Mouse (Mus musculus) heart, embryonic 10.5 days (tissue): ENCODE measurements around the gene Ddx39. TPM values are rescaled to one million over a fixed set of nuclear protein-coding genes. Genes with fewer than 3 reads are reported as not detected.

Experiments used
- DNase-seq: peaks from one replicate; pipeline ENCODE4 v3.0.0-alpha.2; 2017; ENCODE audit warnings: low spot score
- H3K27ac ChIP-seq: fragments of 300-500 bp; sonication (generic); 2 replicates; pipeline ENCODE4 v1.5.1; 2016; ENCODE audit warnings: mild to moderate bottlenecking
- H3K27me3 ChIP-seq: fragments of 300-500 bp; sonication (generic); 2 replicates; pipeline ENCODE4 v1.6.1; 2016; ENCODE audit warnings: mild to moderate bottlenecking; ENCODE audit not compliant: poor library complexity, insufficient read depth, severe bottlenecking
- H3K36me3 ChIP-seq: fragments of 300-500 bp; sonication (generic); 2 replicates; pipeline ENCODE4 v1.6.1; 2016; ENCODE audit warnings: mild to moderate bottlenecking, moderate library complexity
- H3K4me1 ChIP-seq: fragments of 300-500 bp; sonication (generic); 2 replicates; pipeline ENCODE4 v1.6.1; 2016; ENCODE audit warnings: mild to moderate bottlenecking
- H3K4me3 ChIP-seq: fragments of 300-500 bp; sonication (generic); 2 replicates; pipeline ENCODE4 v1.5.1; 2016; ENCODE audit warnings: mild to moderate bottlenecking, moderate library complexity
- H3K9me3 ChIP-seq: fragments of 300-500 bp; sonication (generic); 2 replicates; pipeline ENCODE4 v1.6.1; 2016; ENCODE audit warnings: mild to moderate bottlenecking, moderate library complexity
- WGBS: fragments of 180-500 bp; shearing (Covaris S2); methylation state at CpG from one replicate; pipeline ENCODE4 v1.1.7; 2016; 5-methylcytosine and 5-hydroxymethylcytosine counted together
- microRNA-seq: library from miRNA; unstranded; fragments of <30 nt; microRNA quantifications from one replicate; pipeline ENCODE4, GENCODE M21; 2017
- polyA plus RNA-seq: library from polyadenylated mRNA; unstranded; fragments of >200 nt; fragmentation: Nextera tagmentation; extraction: Ambion mirVana; gene quantifications from 2 replicates; pipeline ENCODE4 v1.2.1, GENCODE M21; 2016

The Ddx39 gene
- polyA plus RNA-seq, 1 experiment from 2014 or later: 253 TPM

- 46% methylated on average over 5 of the region's 5 CpGs for WGBS
- Histone ChIP-seq H3K27me3 (no peaks in the 10 kb centered on the region), H3K9me3 (no peaks in the 10 kb centered on the region), H3K4me1 (peaks cover 15% of the 10 kb centered on the region), H3K27ac (no peak overlapping the region), H3K4me3 (no peak overlapping the region), H3K36me3 (no peaks in the 10 kb centered on the region)
- no peak for DNase-seq
Measured at GRCm38 (mm10) chr8:83768526-83768925, 53.5 kb downstream of the Ddx39 start.

DNA sequence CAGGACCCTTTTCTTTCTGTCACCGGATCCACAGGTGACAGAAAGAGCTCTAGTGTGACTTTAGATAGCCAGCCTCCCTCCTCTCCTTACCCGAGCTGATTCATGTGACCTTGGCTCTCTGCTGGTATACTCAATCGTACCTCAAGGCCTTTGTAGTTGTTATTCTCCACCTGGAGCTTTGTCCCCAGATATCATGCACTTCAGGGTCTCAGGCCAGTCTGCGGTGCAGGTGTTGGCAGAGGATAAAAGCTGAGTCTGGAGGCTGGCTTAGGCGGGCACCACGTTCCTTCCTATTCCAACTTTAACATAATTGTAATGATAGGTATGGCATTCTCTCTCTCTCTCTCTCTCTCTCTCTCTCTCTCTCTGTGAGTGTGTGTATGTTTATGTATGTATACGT is 54.7 kb downstream of the Ddx39 start:
- Histone ChIP-seq H3K36me3 (no peaks in the 10 kb centered on the region), H3K4me1 (peaks cover 18% of the 10 kb centered on the region), H3K4me3 (no peak overlapping the region), H3K9me3 (no peaks in the 10 kb centered on the region), H3K27me3 (no peaks in the 10 kb centered on the region), H3K27ac (no peak overlapping the region)
- no peak for DNase-seq
- WGBS: 65% methylated on average over 7 of the region's 7 CpGs

DNA sequence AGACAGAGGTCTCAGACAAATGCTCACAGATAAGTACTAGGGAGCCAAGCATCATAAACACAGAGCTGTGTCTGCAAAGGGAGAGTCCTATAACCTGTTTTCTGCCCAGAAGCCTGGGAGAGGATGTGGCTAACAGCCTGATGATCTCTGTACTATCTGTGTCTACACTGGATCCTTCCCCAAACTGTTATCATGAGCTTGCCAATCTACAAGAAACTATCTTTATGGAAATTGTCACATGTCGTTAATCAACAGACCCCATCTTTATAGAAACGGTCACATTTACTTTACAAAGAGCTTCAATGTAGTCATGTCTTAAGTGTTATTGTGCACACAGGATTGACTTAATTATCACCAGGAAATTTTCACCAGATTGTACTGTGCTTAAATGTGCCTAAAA is 55.7 kb downstream of the Ddx39 start:
- H3K9me3 ChIP-seq: no peaks in the 10 kb centered on the region
- H3K36me3 ChIP-seq: no peaks in the 10 kb centered on the region
- DNase-seq: no peak
- H3K4me3 ChIP-seq: no peak overlapping the region
- H3K27ac ChIP-seq: no peak overlapping the region
- H3K4me1 ChIP-seq: peaks cover 18% of the 10 kb centered on the region
- WGBS: 82% methylated on average over 2 of the region's 2 CpGs
- no peaks in the 10 kb centered on the region for H3K27me3 ChIP-seq

DNA sequence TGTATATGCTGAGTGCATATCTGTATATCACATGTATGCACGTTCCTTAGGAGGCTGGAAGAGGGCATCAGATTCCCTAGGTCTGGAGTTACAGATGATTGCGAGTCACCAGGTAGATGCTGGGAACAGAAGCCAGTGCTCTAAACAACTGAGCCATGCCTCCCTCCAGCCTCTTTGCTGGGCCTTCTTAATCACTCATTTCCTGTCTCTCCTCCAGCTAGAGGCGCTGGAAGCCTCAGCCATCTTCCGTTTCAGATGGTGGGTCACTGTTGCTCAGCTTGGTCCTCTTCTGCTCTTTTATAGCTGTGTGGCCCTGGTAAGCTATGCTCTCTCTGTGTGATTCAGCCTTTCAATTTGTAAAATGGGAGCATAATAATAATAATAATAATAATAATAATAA is 56.8 kb downstream of the Ddx39 start:
- no peaks in the 10 kb centered on the region for H3K36me3 ChIP-seq
- no peak for DNase-seq
- 41% methylated on average over 4 of the region's 4 CpGs for WGBS
- H3K4me1 ChIP-seq: peaks cover 18% of the 10 kb centered on the region
- H3K27me3 ChIP-seq: no peaks in the 10 kb centered on the region
- no peak overlapping the region for H3K4me3 ChIP-seq
- H3K9me3 ChIP-seq: no peaks in the 10 kb centered on the region
- H3K27ac ChIP-seq: 0 out of 2 replicates have a peak overlapping the region, but pooled peaks have one; percentile 6

DNA sequence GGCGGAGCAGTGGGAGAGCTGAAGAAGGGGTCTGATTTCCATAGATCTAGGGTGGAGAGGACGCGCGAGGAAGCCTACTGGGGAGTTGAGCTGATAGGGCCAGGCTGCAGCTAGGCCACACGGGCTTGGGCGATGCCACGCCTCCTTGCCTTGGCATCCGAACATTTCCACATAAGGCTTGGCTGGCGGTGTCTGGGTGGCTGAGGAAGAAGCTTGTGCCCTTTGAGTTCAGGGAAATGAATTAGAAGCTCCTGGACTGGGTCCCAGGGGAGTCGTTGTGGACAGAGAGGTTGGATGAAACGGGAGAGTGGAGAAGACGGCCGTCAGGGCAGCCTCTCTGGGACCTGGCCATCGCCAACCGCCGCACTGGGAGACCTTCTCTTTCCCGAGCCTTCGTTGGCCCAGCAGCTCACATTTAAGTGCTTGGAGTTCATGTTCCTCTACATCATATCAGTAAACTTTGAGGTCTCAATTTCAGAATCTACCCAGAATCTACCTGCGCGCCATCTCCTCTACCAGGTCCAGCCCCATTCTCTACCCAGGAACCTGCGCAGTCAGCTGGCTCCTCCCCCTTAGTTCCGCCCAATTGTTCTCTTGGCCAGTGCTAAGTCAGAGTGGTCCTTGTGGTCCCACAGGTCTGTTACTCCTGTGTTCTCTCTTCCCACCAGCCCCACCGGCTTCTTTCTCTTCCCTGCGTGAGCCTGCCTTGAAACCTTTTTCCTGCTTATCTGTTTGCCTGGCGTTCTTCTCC is 57.9 kb downstream of the Ddx39 start:
- no peak for DNase-seq
- WGBS: 4% methylated on average over 25 of the region's 25 CpGs
- Histone ChIP-seq H3K4me3 (peak overlapping the region; percentile 63), H3K27ac (peak overlapping the region; percentile 77), H3K9me3 (no peaks in the 10 kb centered on the region), H3K27me3 (no peaks in the 10 kb centered on the region), H3K36me3 (no peaks in the 10 kb centered on the region), H3K4me1 (peaks cover 18% of the 10 kb centered on the region)

- Histone ChIP-seq H3K4me1 (peaks cover 18% of the 10 kb centered on the region), H3K27me3 (no peaks in the 10 kb centered on the region), H3K27ac (peak overlapping the region; percentile 77; the same call in 1 of the 2 replicates), H3K4me3 (peak overlapping the region; percentile 63), H3K9me3 (no peaks in the 10 kb centered on the region), H3K36me3 (no peaks in the 10 kb centered on the region)
- DNase-seq: no peak
- 12% methylated on average over 6 of the region's 6 CpGs for WGBS
Measured at GRCm38 (mm10) chr8:83773452-83773846, 58.5 kb downstream of the Ddx39 start.

DNA sequence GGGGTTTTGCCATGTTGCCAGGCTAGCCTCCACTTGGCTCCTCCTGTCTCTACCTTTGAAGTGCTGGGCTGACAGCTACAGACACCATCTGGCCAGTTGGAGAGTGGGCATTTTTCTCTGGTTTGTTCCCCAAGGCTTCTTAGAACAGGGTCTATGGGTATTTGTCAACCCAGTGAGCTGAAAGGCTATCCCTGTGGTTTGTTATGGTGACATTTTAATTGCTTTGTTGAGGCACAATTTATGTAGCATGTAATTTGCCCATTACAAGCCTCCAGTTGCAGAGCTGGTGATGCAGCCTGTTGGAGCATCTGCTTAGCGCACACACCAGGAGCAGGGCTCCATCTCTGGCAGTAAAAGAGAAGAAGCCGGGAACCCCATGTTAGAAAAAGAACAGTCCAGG is 59.2 kb downstream of the Ddx39 start:
- 93% methylated on average over 2 of the region's 2 CpGs for WGBS
- Histone ChIP-seq H3K4me1 (peaks cover 18% of the 10 kb centered on the region), H3K36me3 (no peaks in the 10 kb centered on the region), H3K4me3 (no peak overlapping the region), H3K27me3 (no peaks in the 10 kb centered on the region), H3K27ac (no peak overlapping the region), H3K9me3 (no peaks in the 10 kb centered on the region)
- no peak for DNase-seq

Small RNA genes within 50 kb of the gene (microRNA-seq; reads per million reads assigned to microRNA genes)
- gene Mir1668: not detected

Other genes with a start within 250 kb of the Ddx39 start
- gene Olfr370, start 179.4 kb upstream of the Ddx39 start, polyA plus RNA-seq: not detected in 2 replicates
- 479 and 560 TPM in 2 replicates for gene Ndufb7, start 148.5 kb upstream of the Ddx39 start, polyA plus RNA-seq
- gene Tecr, start 107.2 kb upstream of the Ddx39 start, polyA plus RNA-seq: 568 and 608 TPM in 2 replicates
- 51.9 and 71.5 TPM in 2 replicates for gene Dnajb1, start 107.0 kb upstream of the Ddx39 start, polyA plus RNA-seq
- gene Gipc1, start 62.5 kb upstream of the Ddx39 start, polyA plus RNA-seq: 204 and 214 TPM in 2 replicates
- gene Ptger1, start 48.5 kb upstream of the Ddx39 start, polyA plus RNA-seq: 0.36 and 0.46 TPM in 2 replicates
- gene Pkn1, start 16.0 kb upstream of the Ddx39 start, polyA plus RNA-seq: 21.5 and 23.2 TPM in 2 replicates
- gene Adgre5, start 26.1 kb downstream of the Ddx39 start, polyA plus RNA-seq: 11.8 and 17.1 TPM in 2 replicates
- gene Adgrl1, start 184.9 kb downstream of the Ddx39 start, polyA plus RNA-seq: 8.5 and 12.0 TPM in 2 replicates
- gene Gm10644, start 240.0 kb downstream of the Ddx39 start, polyA plus RNA-seq: 0.41 and 0.86 TPM in 2 replicates
- 71.5 and 80.8 TPM in 2 replicates for gene Asf1b, start 240.3 kb downstream of the Ddx39 start, polyA plus RNA-seq